Mouse (Mus musculus) CH12.LX (cell line): ENCODE results near the gene Erbb4. TPM values are rescaled to one million over a fixed set of nuclear protein-coding genes. Genes with fewer than 3 reads are reported as not detected.

Source experiments
- DNase-seq: peaks from one replicate; pipeline ENCODE4 v3.0.0-alpha.2; 2013; ENCODE audit errors: extremely low read depth
- H3K27ac ChIP-seq: 2 replicates; pipeline ENCODE4 v1.5.1; 2012; ENCODE audit warnings: low read depth, mild to moderate bottlenecking, control low read depth, moderate library complexity; ENCODE audit not compliant: insufficient read depth
- H3K27me3 ChIP-seq: replicated peaks from 2 replicates; pipeline ENCODE3; 2012; ENCODE audit warnings: inconsistent platforms
- H3K36me3 ChIP-seq, 2 experiments: replicated peaks in 1 of 2; 2 replicates each; pipeline versions ENCODE3 to v1.6.1; 2012; ENCODE audit warnings: inconsistent platforms in 1 of 2, low read length in 1 of 2, mild to moderate bottlenecking in 1 of 2, mixed read lengths in 1 of 2, moderate library complexity in 1 of 2; ENCODE audit not compliant: control insufficient read depth in 1 of 2, insufficient read depth in 1 of 2
- H3K4me1 ChIP-seq, 2 experiments: 2 replicates each; pipeline ENCODE4 v1.6.1; 2012; ENCODE audit warnings: inconsistent platforms in 1 of 2, moderate library complexity in 1 of 2; ENCODE audit not compliant: insufficient read depth in 2 of 2, control insufficient read depth in 1 of 2
- H3K4me2 ChIP-seq: 2 replicates; pipeline ENCODE4 v1.6.1; 2012; ENCODE audit warnings: low read depth, mild to moderate bottlenecking, control low read depth; ENCODE audit not compliant: poor library complexity, insufficient read depth, severe bottlenecking
- H3K4me3 ChIP-seq, 3 experiments: fragments of 150-350 bp in 1 of 3; sonication (generic) in 1 of 3; replicated peaks in 1 of 3; 2 replicates each; pipeline versions ENCODE3 to v1.5.1; 2011 to 2012; ENCODE audit warnings: low read depth in 2 of 3, low read length in 2 of 3, mild to moderate bottlenecking in 2 of 3, moderate library complexity in 2 of 3, control low read depth in 1 of 3, improper control_type of control experiment in 1 of 3, inconsistent platforms in 1 of 3, mixed read lengths in 1 of 3; ENCODE audit not compliant: poor library complexity in 1 of 3
- H3K79me2 ChIP-seq: replicated peaks from 2 replicates; pipeline ENCODE4 v1.6.1; 2012; ENCODE audit warnings: mild to moderate bottlenecking, moderate library complexity; ENCODE audit not compliant: control insufficient read depth, poor library complexity, insufficient read depth, severe bottlenecking; ENCODE audit errors: extremely low read depth
- H3K9ac ChIP-seq: 2 replicates; pipeline ENCODE4 v1.6.1; 2012; ENCODE audit warnings: low read depth, mild to moderate bottlenecking, control low read depth, moderate library complexity; ENCODE audit not compliant: insufficient read depth
- H3K9me3 ChIP-seq: replicated peaks from 2 replicates; pipeline ENCODE3; 2012; ENCODE audit warnings: low read length, inconsistent platforms, mixed read lengths
- CHD1 ChIP-seq: IDR thresholded peaks from 2 replicates; pipeline ENCODE4 v1.6.1; 2012; ENCODE audit warnings: low read depth, low read length, improper control_type of control experiment, inconsistent platforms
- EP300 ChIP-seq: IDR thresholded peaks from 2 replicates; pipeline ENCODE4 v1.6.1; 2011; ENCODE audit warnings: low read length, improper control_type of control experiment
- HCFC1 ChIP-seq: IDR thresholded peaks from 2 replicates; pipeline ENCODE4 v1.6.1; 2012; ENCODE audit warnings: low read depth, mild to moderate bottlenecking, inconsistent platforms, low read length, improper control_type of control experiment
- IRF4 ChIP-seq: IDR thresholded peaks from 2 replicates; pipeline ENCODE4 v1.6.1; 2014; ENCODE audit warnings: low read depth, mild to moderate bottlenecking, inconsistent platforms, low read length, improper control_type of control experiment
- JUN ChIP-seq: IDR thresholded peaks from 2 replicates; pipeline ENCODE4 v1.6.1; 2011; ENCODE audit warnings: low read depth, mild to moderate bottlenecking, low read length, improper control_type of control experiment, moderate library complexity; ENCODE audit not compliant: insufficient read depth
- KAT2A ChIP-seq: IDR thresholded peaks from 2 replicates; pipeline ENCODE4 v1.6.1; 2012; ENCODE audit warnings: low read length, improper control_type of control experiment, inconsistent platforms; ENCODE audit not compliant: insufficient replicate concordance
- MAFK ChIP-seq: IDR thresholded peaks from 2 replicates; pipeline ENCODE4 v1.6.1; 2011; ENCODE audit warnings: low read length, improper control_type of control experiment; ENCODE audit not compliant: insufficient replicate concordance
- MAX ChIP-seq: IDR thresholded peaks from 2 replicates; pipeline ENCODE4 v1.6.1; 2011; ENCODE audit warnings: low read length, improper control_type of control experiment
- MAZ ChIP-seq: IDR thresholded peaks from 2 replicates; pipeline ENCODE4 v1.6.1; 2012; ENCODE audit warnings: low read depth, mild to moderate bottlenecking, inconsistent platforms, low read length, improper control_type of control experiment, moderate library complexity
- MYC ChIP-seq: IDR thresholded peaks from 2 replicates; pipeline ENCODE4 v1.6.1; 2011; ENCODE audit warnings: low read depth, mild to moderate bottlenecking, improper control_type of control experiment, low read length
- POLR2A ChIP-seq: IDR thresholded peaks from 2 replicates; pipeline ENCODE4 v1.6.1; 2011; ENCODE audit warnings: low read depth, mild to moderate bottlenecking, improper control_type of control experiment, low read length
- POLR2AphosphoS2 ChIP-seq: IDR thresholded peaks from 2 replicates; pipeline ENCODE4 v1.6.1; 2011; ENCODE audit warnings: low read depth, low read length, improper control_type of control experiment
- RCOR1 ChIP-seq: conservative IDR thresholded peaks from 2 replicates; pipeline ENCODE4 v1.6.1; 2012; ENCODE audit warnings: low read depth, mild to moderate bottlenecking, inconsistent platforms, low read length, improper control_type of control experiment
- SMC3 ChIP-seq: IDR thresholded peaks from 2 replicates; pipeline ENCODE4 v1.6.1; 2011; ENCODE audit warnings: low read depth, low read length, improper control_type of control experiment
- TCF12 ChIP-seq: IDR thresholded peaks from 2 replicates; pipeline ENCODE4 v1.6.1; 2014; ENCODE audit warnings: low read depth, mild to moderate bottlenecking, inconsistent platforms, low read length, improper control_type of control experiment
- USF1 ChIP-seq: IDR thresholded peaks from 2 replicates; pipeline ENCODE4 v1.6.1; 2014; ENCODE audit warnings: low read depth, mild to moderate bottlenecking, inconsistent platforms, low read length, improper control_type of control experiment
- ZKSCAN1 ChIP-seq: IDR thresholded peaks from 2 replicates; pipeline ENCODE4 v1.6.1; 2012; ENCODE audit warnings: low read depth, inconsistent platforms, low read length, improper control_type of control experiment, borderline replicate concordance
- ZMIZ1 ChIP-seq: IDR thresholded peaks from 2 replicates; pipeline ENCODE4 v1.6.1; 2012; ENCODE audit warnings: low read depth, mild to moderate bottlenecking, inconsistent platforms, low read length, improper control_type of control experiment
- ZNF384 ChIP-seq: IDR thresholded peaks from 2 replicates; pipeline ENCODE4 v1.6.1; 2012; ENCODE audit warnings: low read depth, low read length, improper control_type of control experiment, inconsistent platforms
- dilution Hi-C: fragments of 300-500 bp; cut with MboI; formaldehyde crosslinking; loops from 2 replicates; pipeline ENCODE4 v1.14.3; 2020; ENCODE audit warnings: low sequenced_read_pairs; ENCODE audit not compliant: extremely low pct_unique_long_range_greater_than_20kb, extremely low pct_ligation_motif_present
- in situ Hi-C: fragments of 300-500 bp; cut with MboI; formaldehyde crosslinking; loops from 3 replicates; pipeline ENCODE4 v1.14.3; 2019; ENCODE audit warnings: low sequenced_read_pairs, low pct_ligation_motif_present, low pct_unique_long_range_greater_than_20kb, mixed read lengths
- polyA plus RNA-seq: library from polyadenylated mRNA; unstranded; fragments of >175 nt; gene quantifications from 2 replicates; pipeline ENCODE4 v1.2.1, GENCODE M21; 2012; ENCODE audit warnings: low read depth; ENCODE audit not compliant: insufficient read length
- total RNA-seq, 2 experiments: library from RNA; depleted of rRNA; stranded (reverse); fragments of 300-350 nt in 1 of 2; fragments of >200 nt in 1 of 2; gene quantifications; 2 replicates each; pipeline ENCODE4 v1.2.3; 2012 to 2014

Gene Erbb4
- total and polyA plus RNA-seq, 3 experiments, result not detected

GRCm38 (mm10) chr1:68046551-68046970 lies 1061.3 kb downstream of the Erbb4 start:
- Histone ChIP-seq H3K36me3 (no peaks in the 10 kb centered on the region), H3K4me3 (no peak overlapping the region), H3K27ac (no peak overlapping the region), H3K27me3 (no peaks in the 10 kb centered on the region), H3K79me2 (no peaks in the 10 kb centered on the region), H3K9ac (no peak overlapping the region), H3K4me2 (no peak overlapping the region), H3K4me1 (no peaks in the 10 kb centered on the region), H3K9me3 (peaks cover 22% of the 10 kb centered on the region)
- no peak for DNase-seq
- TF ChIP-seq CHD1 (no peak), MAFK (no peak), RCOR1 (no peak), POLR2AphosphoS2 (no peak), EP300 (no peak), HCFC1 (no peak), JUN (no peak), MYC (no peak)
- in situ Hi-C loops (no loop called here), dilution Hi-C loops (no loop called here)

DNA sequence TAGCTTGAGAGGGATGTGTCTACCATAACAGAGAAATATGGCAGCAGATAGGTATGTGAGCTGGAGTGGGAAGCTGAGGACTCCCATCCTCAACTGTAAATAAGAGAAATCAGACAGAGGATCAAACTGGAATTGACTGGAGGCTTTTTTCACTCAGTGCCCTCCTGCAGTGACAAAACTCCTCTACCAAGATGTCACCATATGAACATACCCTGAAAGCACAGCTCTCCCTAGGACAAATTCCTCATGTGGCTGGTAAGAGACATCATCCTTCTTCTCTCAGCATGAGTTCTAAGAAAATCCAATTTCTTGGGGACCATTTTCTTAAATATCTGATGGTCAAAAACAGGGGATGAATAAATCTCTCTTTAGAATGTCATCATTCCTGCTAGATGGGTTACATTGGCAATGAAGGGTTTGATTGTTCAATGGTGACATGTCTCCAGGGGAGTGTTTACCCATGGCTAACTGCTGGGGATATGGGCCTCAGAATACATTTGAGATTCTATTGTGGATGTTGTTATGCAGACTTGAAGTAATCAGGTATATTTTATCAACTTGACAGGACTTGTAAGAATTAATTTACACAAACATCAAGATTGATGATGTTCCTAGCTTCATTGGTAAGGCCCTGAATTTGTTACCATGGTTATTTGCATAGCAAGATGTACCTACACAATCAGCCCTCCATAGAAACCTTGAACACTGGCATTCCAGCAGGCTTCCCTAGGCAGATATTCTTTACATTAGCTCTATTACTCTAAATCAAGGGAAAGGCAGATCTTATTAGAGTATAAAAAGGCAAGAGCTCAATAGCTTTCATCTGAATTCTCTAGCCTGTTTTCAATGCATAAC lies 1083.5 kb downstream of the Erbb4 start:
- in situ Hi-C loops (no loop called here), dilution Hi-C loops (no loop called here)
- H3K27me3 ChIP-seq, result no peaks in the 10 kb centered on the region
- TF ChIP-seq MAX (no peak), POLR2A (no peak), EP300 (no peak), HCFC1 (no peak), ZNF384 (no peak), CHD1 (no peak), USF1 (no peak), IRF4 (no peak), MYC (no peak), ZMIZ1 (no peak), ZKSCAN1 (no peak), SMC3 (no peak), KAT2A (no peak), MAFK (no peak), MAZ (no peak), TCF12 (no peak)
- no peaks in the 10 kb centered on the region for H3K36me3 ChIP-seq
- no peaks in the 10 kb centered on the region for H3K4me1 ChIP-seq
- DNase-seq, result no peak
- no peaks in the 10 kb centered on the region for H3K79me2 ChIP-seq
- H3K4me2 ChIP-seq, result no peak overlapping the region
- peaks cover 30% of the 10 kb centered on the region for H3K9me3 ChIP-seq
- no peak overlapping the region for H3K4me3 ChIP-seq
- no peak overlapping the region for H3K9ac ChIP-seq
- H3K27ac ChIP-seq, result no peak overlapping the region
